Mouse (Mus musculus) cerebellum, postnatal 36 days (tissue): Measurements from ENCODE around the gene Larp1b.
"Not testable (repeated sequence)": the region's sequence is repeated elsewhere in the genome, so short reads cannot be mapped to it uniquely, and the experiment has no call there.

ENCODE experiments used
- DNase-seq, 2 experiments: peaks; one replicate each; pipeline ENCODE4 v3.0.0; 2021 to 2022; ENCODE audit warnings: mixed read lengths in 2 of 2

Larp1b gene

DNA sequence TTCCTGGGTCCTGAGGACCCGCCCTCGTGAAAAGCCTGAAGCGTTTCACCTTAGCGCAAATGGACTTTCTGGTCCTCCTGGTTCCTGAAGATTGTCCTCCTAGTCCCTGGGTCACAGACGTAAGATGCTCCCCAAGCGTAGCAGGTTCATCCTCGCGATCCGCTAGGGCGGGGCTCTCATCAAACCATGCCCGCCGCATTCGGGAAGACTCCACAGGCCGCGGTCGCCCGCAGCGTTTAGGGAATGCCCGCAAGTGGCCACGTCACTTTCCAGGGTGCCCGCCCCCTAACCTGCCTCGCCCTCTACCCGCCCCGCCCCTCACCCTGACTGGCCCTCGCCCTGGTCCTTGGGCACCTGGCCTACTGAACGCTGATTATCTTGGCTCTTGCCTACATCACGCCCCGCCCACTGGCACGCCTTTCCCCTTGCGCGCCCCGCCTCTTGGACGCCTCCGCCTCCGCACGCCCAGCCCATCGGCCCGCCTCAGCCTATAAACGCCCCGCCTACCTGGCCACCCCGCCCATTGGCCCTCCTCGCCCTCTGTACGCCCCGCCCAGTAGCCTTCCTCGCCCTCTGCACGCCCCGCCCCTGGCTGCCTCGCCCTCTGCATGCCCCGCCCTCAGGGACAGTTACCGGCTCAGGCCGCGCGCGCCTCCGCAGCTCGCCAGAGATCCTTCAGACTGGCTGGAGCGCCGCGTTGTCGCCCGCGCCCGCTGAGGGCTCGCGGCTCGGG is at the start of gene Larp1b:
TSS of gene Larp1b (plus strand) at position 659 of the 733 bp plus-strand sequence.
- DNase-seq, result peak; percentile 99 to 100

DNA sequence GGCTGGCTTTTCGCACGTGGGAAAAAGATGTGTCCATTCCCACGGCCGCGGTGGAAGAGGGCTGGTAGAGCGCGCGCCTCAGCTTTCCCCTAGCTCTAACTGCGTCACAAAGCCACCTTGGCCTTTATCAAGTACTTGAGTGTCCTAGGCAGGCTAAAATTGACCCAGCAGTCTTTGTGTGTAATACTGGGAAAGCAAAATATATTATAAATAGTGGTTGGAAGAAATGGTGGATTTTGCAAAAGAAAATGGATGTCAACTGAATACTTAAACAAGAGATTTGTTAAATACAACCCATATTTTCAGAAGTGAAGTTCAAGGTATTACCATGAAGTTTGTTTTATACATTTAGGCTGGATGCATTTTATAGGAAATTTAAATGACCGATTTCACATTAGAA is 47.2 kb upstream of the Larp1b start, which contains the start of gene 1700034I23Rik:
TSS of gene 1700034I23Rik (minus strand) at position 101 of the 400 bp plus-strand sequence.
- DNase-seq, result not testable (repeated sequence)

DNA sequence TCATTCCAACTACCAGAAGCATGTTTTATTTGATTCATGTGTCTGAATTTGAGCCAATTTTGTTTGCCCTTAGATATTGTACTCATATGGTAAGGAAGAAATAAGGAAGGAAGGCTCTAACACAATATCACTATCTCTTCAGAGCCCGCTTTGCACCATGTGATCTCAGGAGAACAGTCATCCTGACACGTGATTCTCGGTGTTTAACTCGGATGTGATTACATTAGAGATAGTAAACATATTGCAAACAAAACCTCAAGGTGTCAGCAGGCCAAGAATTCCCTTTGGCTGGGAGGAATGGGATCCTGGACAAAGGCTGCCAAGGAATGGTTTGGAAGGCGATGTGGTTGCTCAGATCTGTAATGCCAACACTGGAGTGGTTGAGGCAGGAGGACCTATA is 11.4 kb upstream of the Larp1b start:
- no peak for DNase-seq

DNA sequence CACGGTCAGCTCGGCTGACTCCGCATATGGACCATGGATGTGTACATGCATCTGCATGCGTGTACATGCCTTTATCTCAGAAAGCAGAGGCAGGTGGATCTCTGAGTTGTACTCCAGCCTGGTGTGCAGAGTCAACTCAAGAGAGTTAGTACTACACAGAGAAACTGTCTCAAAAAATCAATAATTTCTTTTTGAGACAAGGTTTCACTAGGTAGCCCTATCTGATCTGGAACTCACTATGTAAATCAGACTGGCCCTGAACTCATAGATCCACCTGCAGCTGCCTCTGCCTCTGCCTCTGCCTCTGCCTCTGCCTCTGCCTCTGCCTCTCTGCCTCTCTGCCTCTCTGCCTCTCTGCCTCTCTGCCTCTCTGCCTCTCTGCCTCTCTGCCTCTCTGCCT is 11.0 kb upstream of the Larp1b start:
- no peak for DNase-seq

DNA sequence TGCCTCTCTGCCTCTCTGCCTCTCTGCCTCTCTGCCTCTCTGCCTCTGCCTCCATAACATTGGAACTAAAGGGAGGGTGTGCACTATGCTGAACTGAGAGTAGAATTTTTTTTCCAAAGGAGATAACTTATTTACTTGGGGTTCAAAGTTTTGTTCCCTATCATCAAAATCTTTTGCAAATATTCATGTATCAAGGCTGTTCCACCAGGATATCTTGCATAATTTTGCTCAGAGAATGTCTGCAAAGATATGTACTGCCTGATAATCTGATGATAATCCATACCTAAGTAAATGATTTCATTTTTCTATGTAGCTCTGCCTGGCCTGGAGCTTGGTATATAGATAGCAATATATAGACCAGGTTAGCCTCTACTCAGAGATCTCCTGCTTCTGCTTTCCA is 10.6 kb upstream of the Larp1b start:
- DNase-seq, result no peak

DNA sequence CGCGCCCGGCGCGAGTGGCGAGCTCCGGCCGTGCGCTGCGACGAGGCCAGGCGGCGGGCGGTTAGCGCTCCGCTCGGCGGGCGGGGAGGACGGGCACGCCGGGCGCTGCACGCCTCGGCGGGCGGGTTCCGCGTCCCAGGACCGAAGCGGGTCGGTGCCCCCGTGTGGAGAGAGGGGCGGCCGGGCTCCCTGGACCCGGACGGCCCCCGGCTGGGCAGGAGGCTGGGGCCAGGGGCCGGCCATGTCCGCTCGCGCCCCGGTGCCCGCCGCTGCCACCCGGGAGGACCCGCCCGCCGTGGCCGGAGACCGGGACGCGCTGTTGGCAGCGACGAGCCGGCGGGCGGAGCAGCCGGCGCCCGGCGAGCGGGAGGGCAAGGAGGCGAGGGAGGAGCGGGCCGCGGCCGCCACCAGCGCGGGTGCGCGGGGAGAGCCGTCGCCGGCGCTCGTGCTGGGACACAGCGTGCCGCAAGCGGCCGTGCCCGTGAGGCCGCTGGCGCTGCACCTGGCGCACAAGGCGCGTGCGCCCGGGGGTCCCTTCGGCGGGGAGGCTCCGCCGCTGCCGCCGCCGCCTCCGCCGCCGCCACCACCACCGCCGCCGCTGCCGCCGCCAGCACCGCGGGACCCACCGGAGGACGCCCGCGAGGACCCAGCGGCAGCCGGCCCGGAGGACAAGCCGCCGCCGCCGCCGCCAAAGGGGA is 424 bp downstream of the Larp1b start:
- DNase-seq, result peak in 1 of 2 experiments; percentile 64

DNA sequence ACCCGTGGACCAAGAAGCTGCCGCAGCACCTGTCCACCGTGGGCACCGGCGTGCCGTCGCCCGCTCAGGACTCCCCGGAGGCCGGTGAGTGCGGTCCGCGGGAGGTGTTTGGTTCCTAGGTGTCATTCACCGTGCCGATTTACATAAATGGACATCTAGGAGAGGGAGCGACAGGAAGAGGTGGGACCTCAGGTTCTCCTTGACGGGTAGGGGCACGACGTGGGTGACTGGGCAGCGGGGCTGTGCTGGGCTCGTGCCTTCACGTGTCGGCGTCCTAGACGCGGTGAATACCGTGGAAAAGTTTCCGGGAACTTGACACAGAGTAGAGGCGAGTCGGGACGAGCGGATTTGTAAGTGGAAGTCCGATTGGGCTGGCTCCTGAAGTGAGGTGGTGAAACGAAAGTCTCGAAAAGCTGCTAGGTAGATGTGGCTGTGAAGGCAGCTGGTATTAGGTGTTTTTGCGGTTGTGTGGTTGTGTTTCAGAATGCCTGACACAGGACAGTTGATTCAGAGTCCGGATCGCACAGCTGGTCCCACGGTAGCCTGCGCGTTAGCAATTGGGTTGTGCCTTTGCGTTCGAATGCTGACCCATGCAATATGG is 1.1 kb downstream of the Larp1b start:
- peak; percentile 46 to 51 for DNase-seq

DNA sequence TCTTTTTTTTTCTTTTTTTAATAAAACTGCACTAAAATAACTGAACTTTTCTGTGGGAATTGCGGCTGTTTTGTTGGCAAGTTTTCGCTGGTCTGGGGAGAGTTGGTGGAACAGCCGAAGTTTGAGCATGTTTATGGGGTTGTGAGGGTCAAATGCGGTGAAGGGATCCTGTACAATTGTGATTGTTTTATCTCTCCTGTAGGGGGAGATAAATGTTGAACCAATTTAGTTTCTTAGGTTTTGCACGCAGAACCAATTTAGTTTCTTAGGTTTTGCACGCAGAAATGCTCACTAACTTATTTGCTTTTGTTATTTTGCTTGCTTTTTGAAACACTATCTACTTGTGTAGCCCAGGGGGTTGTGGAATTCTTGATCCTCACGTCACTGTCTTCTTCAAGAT is 1.7 kb downstream of the Larp1b start:
- no peak for DNase-seq

DNA sequence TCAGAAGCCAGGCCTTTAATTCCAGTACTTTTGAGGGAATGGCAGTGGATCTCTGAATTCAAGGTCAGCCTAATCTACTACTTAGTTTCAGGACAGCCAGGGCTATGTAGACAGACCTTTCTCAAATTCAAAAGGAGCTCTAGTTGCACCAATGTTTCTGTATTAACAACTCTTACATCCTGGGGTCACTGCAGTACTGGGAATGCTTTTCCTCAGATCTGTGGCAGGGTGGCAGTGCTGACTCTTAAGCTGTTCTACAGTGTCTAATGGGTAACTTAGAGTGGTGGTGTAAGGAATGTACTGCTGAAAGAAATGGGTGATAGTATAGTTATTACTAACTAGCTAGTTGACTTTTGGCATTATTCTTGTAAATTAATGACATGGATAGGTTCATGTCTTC is 3.0 kb downstream of the Larp1b start:
- no peak for DNase-seq

DNA sequence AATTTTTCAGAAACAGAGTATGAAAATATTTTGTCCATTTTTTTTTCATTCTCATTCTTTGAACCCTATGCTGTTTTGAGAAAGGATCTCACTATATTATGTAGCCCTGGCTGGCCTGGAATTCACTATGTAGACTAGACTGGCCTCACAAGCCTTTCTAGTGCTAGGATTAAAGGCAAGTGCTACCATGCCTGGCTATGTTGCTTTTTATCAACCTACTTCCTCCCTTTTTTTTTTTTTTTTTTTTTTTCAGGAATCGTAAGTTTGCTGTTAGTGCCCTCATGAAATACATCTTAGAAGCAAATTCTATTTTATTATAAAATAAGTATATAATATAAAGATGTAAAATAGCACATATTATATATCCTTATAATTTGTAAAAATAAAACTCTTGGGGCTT is 5.2 kb downstream of the Larp1b start:
- DNase-seq, result no peak

DNA sequence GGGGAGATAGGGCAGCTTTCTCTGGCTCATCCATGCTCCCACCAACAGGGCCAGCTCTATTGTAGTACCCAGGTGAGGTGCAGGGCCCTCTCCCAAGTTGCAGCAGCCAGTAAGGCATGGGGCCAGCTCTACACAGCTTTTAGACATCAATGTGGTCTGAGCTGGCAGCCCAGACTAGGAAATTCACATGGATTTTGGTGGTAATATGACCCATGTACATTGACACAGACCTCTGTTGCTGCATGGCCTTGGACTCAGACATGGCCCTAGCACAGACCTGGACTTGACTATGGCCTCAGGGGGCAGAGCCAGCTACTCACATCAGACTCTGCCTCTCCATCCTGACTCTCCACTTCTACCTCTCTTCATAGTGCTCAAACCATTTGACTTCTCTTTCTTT is 9.2 kb downstream of the Larp1b start:
- no peak for DNase-seq

DNA sequence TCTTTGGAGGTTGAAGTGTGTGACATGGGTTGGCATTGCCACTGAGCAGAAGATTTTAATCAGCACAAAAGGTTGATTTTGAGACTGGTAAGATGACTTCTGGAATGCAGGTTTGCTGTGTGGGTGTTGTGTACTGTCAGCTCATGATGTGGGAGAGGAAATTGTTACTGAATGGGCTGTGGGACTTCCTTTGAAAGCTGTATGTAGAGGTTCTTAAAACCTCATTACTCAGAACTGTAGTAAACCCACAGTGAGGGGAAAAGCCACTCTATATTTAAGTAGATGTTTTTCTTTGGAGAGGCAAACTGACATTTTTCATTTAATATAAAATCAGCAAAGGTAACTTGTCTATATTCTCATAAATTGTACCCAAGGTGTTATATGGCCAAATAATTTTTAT is 31.1 kb downstream of the Larp1b start:
- DNase-seq, result no peak

DNA sequence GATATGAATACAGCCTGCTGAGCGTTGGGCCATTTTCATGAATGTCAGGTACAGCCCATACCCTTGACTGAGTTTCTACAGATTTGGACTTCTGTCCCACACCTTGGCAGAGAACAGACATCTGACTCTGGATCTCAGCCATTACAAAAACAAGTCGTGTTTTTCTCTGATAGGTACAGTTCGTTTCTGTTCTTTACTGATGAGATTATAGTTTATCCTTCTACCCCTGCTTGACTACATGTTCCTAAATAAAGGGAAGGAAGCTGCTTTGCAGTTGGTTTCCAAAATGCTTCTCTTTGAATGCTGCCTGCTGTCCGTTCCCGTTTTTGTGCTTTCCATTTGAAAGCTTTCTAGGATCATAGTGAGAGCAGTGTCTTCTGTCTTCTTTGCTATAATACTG is 37.9 kb downstream of the Larp1b start:
- no peak for DNase-seq

DNA sequence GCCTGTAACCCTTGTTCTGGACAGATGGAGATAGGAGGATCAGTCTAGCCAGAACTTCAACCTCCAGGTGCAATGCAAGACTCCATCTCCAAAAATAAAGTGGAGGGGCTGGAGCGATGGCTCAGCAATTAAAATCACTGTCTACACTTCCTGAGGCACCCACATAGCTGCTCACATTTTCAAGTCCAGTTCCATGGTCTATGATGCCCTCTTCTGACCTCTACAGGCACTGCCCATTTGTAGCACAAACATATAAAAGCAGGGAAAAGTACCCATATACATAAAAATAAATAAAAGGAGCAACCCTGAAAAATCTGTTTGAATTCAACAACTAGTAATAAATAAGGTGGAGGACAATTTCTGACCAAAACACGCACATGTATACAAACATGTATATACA is 39.1 kb downstream of the Larp1b start:
- peak in 1 of 2 experiments; percentile 5 for DNase-seq

DNA sequence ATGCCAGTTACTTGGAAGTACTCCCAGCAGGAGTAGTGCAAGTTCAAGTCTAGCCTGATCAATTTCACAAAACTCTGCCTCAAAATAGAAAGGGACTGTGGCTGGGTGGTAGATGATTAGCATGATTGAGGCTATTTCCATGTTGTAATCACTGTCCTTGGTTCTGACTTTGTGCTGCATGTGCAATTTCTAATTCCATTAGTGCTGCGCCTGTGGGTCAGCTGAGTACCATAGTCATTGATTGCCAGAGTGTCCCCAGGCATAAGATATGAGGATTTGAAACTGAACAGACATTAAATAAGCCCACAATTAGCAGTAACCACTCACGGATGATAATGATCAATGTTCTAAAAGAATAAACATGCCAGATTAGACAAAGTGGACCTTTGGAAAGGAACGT is 41.9 kb downstream of the Larp1b start:
- no peak for DNase-seq

DNA sequence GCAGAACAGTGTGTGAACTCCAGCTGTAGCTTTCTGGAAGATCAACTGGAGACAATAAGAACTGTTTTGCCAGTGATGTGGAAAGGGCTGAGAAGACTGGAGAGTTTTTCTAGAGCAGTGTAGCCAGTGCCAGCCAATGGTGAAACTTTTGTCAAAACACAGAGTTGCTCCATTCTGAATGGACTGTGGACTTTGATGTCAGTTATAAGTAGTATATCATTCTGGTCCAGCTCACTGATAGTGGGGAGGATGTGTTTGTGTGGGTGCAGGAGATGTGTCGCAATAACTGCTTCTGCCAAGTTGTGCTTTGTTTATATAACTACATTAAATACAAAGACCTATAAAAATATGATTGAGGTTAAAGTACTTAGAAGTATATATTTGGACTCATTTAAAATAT is 45.5 kb downstream of the Larp1b start:
- DNase-seq, result no peak

DNA sequence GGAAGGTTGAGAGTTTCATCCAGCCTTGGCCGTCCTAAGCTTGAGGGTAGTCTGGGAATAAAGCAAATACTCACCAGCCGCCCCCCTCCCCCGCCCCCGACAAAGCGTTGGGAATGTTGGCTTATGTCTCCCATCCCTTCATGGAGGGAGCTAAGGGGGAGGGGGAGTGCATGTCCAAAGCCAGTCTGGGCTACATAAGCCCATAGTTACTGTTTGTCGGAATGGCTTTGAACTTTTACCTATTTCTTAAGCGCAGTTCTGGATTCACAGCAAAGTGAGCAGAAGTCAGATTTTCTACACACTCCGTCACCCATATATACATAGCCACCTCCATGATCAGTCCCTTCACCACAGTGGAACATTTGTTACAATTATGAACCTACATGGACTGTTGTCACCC is 59.7 kb downstream of the Larp1b start:
- no peak for DNase-seq

DNA sequence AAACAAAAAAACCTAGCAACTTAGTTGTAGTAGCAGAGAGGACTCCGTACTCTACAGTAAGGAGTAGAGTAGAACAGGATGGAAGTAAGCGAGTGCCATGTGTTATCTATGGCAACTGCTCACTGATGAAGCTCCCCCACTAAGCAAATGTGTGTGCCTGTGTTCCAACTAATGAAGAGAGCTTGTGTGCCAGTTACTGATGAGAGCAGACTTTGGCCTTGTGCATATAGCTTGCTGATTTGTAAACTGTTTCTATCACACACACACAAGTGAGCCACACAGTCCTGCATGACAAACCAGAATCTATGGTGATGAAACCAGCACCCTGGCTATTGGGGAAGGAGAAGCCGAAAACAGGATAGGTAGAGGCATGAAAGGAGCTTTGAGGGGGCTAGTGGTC is 60.4 kb downstream of the Larp1b start:
- no peak for DNase-seq

DNA sequence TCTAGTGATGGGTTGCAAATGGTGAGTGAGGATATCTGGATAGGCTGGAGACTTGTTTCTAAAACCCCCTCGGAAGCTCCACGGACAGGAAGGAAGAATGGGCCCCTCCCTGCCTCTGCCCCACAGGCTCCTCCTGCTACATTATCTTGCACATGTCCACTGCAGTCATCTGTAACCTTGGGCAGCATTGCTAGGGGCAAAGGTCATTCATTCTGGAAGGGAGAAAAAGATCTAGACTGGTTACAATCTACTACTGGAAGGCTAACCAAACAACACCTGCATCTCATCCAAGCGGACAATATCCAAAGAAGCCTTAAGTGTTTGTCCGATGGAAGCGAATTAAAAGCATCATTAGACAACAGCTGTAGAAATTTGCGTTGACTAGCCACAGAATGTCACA is 61.1 kb downstream of the Larp1b start:
- DNase-seq, result no peak

DNA sequence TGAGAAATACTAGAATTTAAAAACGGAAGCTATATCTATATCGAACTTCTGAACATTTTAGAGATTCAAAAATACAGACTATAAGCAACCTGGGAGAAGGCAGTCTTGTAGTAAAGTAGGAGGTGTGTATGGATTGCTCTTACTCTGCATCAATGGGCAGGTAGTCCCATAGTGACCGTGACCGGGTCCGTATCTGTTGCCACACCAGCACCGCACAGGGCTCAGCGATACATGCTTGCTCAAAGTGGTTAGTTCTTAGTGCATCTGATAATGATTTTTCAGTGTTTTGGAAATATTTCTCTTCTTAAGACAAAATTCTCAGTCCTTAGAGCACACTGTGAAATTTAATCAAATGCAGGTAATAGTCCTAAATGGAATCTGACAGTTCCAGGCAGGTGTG is 62.8 kb downstream of the Larp1b start:
- no peak for DNase-seq

DNA sequence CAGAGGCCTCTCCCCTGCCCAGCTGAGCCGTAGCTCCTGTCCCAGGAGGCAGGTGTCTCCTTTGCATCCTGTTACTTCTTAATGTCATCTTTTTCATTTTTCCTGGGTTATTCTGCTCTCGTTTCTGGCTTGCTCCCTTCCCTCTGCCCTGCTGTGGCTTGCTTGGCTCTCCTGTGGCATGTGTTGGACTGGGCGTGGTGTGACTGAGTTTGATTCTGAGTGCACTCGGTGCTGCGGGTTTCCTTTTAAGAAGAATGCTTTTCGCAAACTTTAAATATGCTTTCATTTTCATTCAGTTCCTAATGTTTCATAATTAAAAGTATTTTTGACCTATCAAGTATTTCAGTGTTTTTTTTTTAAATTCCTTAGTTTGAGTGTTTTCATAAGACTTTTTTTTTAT is 65.3 kb downstream of the Larp1b start:
- no peak for DNase-seq

DNA sequence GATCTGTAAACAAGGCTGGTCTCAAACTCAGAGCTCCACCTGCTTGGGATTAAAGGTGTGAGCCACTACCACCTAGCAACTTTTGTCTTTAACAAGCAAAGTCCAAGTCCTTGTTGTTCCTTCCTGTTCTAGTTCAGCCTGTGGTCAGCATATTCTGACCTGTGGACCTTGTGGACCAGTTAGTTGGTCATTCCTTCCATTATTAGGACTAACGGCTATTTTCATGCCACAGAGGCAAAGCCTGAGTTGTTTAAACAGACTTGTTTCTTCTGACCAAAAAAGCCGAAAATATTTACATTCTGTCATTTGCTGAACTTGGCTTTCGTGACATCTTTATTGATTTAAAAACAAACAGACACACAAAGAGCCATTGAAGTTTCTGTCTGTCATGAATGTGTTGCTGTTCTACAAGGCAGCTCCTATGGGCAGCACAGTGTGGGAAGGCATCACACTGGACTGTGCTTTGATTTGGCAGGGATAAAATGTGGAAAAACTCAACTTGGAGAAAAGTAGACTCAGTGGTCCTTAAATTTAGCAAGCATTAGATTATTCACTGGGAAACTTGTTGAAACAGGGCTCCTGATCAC is 68.5 kb downstream of the Larp1b start:
- DNase-seq, result no peak

DNA sequence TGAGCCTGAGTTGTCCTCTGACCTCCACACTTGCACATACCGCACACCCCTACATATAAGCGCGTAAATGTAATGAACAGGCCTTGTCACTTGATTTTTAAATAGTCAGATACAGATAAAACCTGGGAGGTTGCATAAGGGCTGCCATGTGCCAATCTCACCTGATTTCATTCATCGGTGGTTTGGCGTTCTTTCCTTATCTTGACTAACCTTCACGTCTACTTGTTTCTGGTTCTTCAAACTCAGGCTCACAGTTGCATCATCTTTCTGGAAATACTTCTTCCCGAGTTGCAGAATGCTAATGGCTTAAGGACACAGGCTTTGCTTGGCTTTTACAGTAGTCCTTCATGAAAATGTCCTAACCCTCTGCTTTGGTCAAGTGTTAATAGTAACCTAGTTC is 71.1 kb downstream of the Larp1b start:
- DNase-seq, result no peak

DNA sequence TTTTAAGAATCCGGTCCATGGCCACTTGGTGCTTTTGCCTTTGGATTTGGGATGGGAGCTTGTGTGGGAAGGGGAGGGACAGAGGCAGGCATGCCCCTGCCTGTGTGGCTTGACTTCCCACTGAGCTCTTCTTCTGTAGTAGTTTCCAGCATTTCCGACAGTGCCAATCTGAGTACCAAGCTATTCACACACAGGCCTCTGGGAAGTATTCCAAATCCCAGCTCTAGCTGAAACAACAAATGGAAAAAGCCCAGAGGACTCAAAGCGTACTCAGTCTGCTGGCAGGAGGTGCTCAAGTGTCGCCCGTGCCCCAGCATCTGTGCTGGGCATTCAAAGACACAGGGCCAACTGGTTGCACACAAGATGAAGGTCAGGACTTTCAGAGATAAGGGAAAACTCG is 72.4 kb downstream of the Larp1b start:
- DNase-seq, result peak; percentile 22 to 33
